Mouse (Mus musculus) megakaryocyte, adult 5-6 weeks (primary cell): ENCODE data around the gene Slx1b. TPM values are rescaled to one million over a fixed set of nuclear protein-coding genes. Genes with fewer than 3 reads are reported as not detected.
A peak's percentile ranks its signal among the peaks of the same experiment; 100 is the strongest.

Experiments used
- ATAC-seq: 2 replicates; pipeline ENCODE4 v1.8.0; 2016; ENCODE audit warnings: mild to moderate bottlenecking, inconsistent platforms; ENCODE audit not compliant: poor library complexity, severe bottlenecking
- total RNA-seq, 2 experiments: library from RNA; stranded (forward) in 1 of 2; stranded (reverse) in 1 of 2; fragments of 153-499, 151-499 nt in 1 of 2; fragments of 221-1000, 200-1000 nt in 1 of 2; gene quantifications; 2 replicates each; pipeline versions ENCODE4 v1.2.3 to v1.2.4; 2015 to 2017

The Slx1b gene
- total RNA-seq, 2 experiments from 2014 or later: 4.1 to 4.7 TPM

GRCm38 (mm10) chr7:126703757-126704077 is 8.1 kb upstream of the Slx1b start:
- no peak for ATAC-seq

- no peak for ATAC-seq
These were observed 7.5 kb upstream of the Slx1b start for GRCm38 (mm10) chr7:126702861-126703756.

- peak; percentile 47 for ATAC-seq
These were observed 6.8 kb upstream of the Slx1b start for GRCm38 (mm10) chr7:126702358-126702757.

DNA sequence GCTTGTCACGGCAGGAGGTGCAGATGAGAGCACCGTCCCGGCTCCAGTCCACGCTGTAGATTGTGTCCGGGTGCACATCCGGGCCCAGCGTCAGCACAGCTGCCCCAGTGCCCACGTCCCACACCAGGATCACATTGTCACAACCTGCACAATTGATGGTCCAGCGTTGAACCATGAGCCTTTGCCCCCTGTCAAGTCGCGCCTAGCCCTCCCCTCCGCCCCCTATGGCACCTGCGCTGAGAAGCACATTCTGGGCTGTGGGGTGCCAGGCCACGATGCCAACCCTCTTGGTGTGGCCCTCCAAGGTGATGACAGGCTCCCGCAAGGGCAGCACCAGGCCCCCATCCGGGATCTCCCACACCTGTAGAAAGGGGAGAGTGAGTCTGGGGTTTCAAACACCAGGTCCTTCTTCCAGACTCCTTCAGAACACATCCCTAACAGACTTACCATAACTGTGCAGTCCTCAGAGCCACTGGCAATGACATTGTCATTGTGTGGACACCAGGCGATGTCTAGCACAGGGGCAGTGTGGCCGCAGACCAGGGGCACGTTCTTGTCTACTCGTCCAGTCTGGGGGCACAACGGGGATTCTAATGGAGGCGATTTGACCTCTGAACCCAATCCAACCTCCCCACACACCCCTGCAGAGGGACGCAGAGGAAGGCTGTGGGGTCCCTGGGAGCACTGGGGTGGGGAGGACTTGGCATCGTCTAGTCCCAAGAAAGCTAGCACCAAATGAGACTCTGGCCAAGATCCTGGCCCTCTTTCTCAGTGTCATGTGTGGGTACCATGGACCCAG is 6.2 kb upstream of the Slx1b start:
- ATAC-seq: no peak

DNA sequence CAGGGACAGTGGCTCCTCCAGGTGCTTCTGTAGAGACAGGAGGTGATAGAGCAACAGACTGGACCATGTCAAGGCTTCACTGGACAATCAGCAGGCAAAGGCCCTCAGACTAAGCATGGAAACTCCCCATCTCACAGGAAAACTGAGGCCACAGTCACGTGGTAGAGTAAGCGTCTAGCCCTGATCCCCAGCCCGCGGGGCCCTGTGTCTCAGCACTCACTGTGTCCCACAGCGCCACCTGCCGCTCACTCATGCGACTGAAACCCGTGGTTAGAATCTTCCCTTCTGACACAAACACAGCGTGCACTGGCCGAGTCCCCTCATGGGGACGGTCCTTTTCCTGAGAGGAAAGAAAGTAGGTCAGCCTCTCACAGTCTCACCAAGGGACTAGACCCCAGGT is 5.5 kb upstream of the Slx1b start:
- ATAC-seq: peak; percentile 40

- no peak for ATAC-seq
These were observed 4.8 kb upstream of the Slx1b start for GRCm38 (mm10) chr7:126700063-126701015.

- ATAC-seq: no peak
These were observed 2.3 kb upstream of the Slx1b start for GRCm38 (mm10) chr7:126697838-126698237.

GRCm38 (mm10) chr7:126696886-126697285 is 1.3 kb upstream of the Slx1b start:
- no peak for ATAC-seq

DNA sequence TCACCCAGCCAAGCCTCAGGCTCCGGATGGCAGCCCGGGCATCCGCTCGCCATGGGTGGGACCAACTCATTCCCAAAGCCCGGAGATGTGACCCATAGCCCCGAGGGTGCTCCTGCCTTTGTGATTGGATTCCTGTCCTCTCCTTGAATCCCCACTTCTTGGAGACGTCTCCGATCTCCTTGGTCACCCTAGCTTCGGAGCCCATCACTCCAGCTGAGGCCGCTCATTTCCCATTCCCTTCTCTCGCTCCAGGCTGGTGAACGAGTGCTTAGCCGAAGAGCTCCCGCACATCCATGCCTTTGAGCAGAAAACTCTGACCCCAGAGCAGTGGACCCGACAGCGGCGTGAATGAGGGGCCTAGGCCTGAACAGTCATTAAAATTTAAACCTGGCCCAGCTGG is 719 bp upstream of the Slx1b start:
- no peak for ATAC-seq

DNA sequence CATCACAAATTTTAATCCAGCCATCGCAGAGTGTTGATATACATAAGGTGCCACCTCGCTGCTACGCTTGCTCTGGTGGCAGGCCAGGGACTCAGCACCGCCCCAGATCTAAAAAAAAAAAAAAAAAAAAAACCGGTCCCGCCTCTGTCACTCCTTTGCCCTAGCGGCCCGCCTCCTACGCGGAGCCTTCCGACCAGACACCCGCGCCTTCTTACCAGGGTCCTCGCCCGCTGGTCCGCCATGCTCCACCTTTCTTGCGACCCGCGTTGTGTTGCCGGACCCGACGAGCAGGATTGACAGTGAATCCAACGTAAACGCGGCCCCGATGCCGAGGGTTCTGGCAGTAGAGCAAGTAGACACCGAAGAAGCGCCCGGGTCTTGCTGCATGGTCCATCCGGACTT is 373 bp downstream of the Slx1b start, which contains the start of gene Bola2:
TSS of gene Bola2 (plus strand) at position 192 of the 402 bp plus-strand sequence.
- ATAC-seq: peak; percentile 66

DNA sequence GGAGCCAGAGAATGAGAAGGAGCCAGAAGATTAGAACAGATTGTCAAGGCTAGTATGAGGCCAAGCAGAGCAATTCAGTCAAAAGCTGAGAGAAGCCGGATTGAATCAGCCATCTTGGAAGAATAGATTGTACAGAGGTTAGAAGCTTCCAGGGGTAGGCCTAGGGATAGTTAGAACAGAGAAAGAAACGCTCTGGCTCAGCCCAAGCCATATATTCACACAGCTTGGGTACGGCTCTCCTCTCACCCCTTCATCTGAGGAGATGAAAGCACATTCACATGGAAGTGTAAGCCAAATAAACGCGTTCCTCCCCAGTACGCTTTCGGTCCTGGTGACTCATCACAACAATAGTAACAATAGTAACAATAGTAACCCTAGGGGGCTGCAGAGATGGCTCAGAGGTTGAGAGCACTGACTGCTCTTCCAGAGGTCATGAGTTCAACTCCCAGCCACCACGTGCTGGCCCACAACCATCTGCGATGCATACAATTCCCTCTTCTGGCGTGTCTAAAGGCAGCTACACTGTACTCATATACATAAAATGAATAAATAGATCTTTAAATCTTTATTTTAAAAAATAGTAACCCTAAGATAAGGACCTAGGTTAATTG is 1.0 kb downstream of the Slx1b start:
- ATAC-seq: no peak

- no peak for ATAC-seq
These were observed 1.8 kb downstream of the Slx1b start for GRCm38 (mm10) chr7:126693781-126694180.

- ATAC-seq: peak; percentile 26; the same call in 1 of the 2 replicates
These were observed 2.3 kb downstream of the Slx1b start for GRCm38 (mm10) chr7:126693256-126693655.

- ATAC-seq: no peak
These were observed 3.2 kb downstream of the Slx1b start for GRCm38 (mm10) chr7:126692426-126692825.

- ATAC-seq: no peak
These were observed 3.9 kb downstream of the Slx1b start for GRCm38 (mm10) chr7:126691676-126692075.

GRCm38 (mm10) chr7:126690737-126691136 is 4.8 kb downstream of the Slx1b start:
- ATAC-seq: no peak

DNA sequence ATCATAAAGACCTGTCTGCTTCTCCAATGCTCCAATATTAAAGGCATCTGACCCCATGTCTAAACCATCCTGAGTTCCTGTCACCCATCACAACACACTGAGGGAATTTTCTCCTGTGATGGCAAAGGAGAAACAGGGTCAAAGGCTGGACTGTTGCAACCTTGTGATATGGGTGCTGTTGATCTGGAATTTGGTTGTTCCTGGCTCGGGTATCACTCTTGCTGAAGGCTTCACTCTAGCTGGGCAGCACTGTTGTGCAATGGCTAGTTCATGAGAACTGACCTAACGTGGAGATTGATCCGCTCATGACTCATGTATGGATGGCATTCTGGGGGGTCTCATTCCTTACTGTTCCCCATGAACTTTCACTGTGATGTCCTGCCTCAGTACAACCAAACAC is 6.6 kb downstream of the Slx1b start:
- ATAC-seq: no peak

GRCm38 (mm10) chr7:126688156-126688555 is 7.4 kb downstream of the Slx1b start:
- ATAC-seq: peak; percentile 68

DNA sequence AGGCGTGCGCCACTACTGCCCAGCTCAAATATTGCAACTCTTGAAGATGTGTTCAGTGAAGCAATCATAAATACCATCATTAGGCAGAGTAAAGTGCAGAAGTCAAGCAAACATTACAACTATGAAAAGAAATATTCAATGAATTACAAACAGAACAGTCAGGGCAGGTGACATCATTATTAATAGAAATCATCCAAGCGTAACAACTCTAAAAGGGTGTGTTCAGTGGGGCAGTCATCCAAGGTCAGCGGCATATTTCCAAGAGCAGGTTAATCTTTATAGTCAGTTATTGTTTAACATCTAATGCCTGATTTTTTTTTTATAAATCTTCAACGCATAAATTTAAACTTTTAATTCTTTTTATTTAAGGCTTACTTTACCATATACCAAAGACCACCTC is 14.4 kb downstream of the Slx1b start:
- ATAC-seq: no peak

DNA sequence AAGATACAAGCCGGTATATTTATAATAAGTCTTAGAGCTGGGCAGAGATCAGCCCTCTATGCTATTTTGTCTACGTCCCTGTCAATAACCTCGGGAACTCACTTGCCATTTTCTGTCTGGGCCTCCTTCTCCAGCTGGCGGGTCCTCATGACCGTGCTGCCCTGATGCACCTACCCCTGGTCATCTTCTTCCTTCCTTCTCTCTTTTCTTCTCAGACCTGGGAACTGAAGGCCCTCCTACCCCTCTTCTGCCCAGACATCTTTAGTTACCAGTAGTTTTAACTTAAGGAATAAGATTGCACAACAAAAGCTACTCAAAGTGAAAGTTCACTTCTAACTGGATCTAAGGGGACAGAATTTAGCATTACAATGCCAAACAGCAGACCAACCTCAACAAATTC is 15.9 kb downstream of the Slx1b start:
- no peak for ATAC-seq
